Mouse (Mus musculus) CH12.LX (cell line): Measurements from ENCODE around the gene Megf8. TPM values are rescaled to one million over a fixed set of nuclear protein-coding genes. Genes with fewer than 3 reads are reported as not detected.

Experiments
- DNase-seq: peaks from one replicate; pipeline ENCODE4 v3.0.0-alpha.2; 2013; ENCODE audit errors: extremely low read depth
- H3K27ac ChIP-seq: 2 replicates; pipeline ENCODE4 v1.5.1; 2012; ENCODE audit warnings: low read depth, mild to moderate bottlenecking, control low read depth, moderate library complexity; ENCODE audit not compliant: insufficient read depth
- H3K27me3 ChIP-seq: replicated peaks from 2 replicates; pipeline ENCODE3; 2012; ENCODE audit warnings: inconsistent platforms
- H3K36me3 ChIP-seq, 2 experiments: replicated peaks in 1 of 2; 2 replicates each; pipeline versions ENCODE3 to v1.6.1; 2012; ENCODE audit warnings: inconsistent platforms in 1 of 2, low read length in 1 of 2, mild to moderate bottlenecking in 1 of 2, mixed read lengths in 1 of 2, moderate library complexity in 1 of 2; ENCODE audit not compliant: control insufficient read depth in 1 of 2, insufficient read depth in 1 of 2
- H3K4me1 ChIP-seq, 2 experiments: 2 replicates each; pipeline ENCODE4 v1.6.1; 2012; ENCODE audit warnings: inconsistent platforms in 1 of 2, moderate library complexity in 1 of 2; ENCODE audit not compliant: insufficient read depth in 2 of 2, control insufficient read depth in 1 of 2
- H3K4me2 ChIP-seq: 2 replicates; pipeline ENCODE4 v1.6.1; 2012; ENCODE audit warnings: low read depth, mild to moderate bottlenecking, control low read depth; ENCODE audit not compliant: poor library complexity, insufficient read depth, severe bottlenecking
- H3K4me3 ChIP-seq, 3 experiments: fragments of 150-350 bp in 1 of 3; sonication (generic) in 1 of 3; replicated peaks in 1 of 3; 2 replicates each; pipeline versions ENCODE3 to v1.5.1; 2011 to 2012; ENCODE audit warnings: low read depth in 2 of 3, low read length in 2 of 3, mild to moderate bottlenecking in 2 of 3, moderate library complexity in 2 of 3, control low read depth in 1 of 3, improper control_type of control experiment in 1 of 3, inconsistent platforms in 1 of 3, mixed read lengths in 1 of 3; ENCODE audit not compliant: poor library complexity in 1 of 3
- H3K79me2 ChIP-seq: replicated peaks from 2 replicates; pipeline ENCODE4 v1.6.1; 2012; ENCODE audit warnings: mild to moderate bottlenecking, moderate library complexity; ENCODE audit not compliant: control insufficient read depth, poor library complexity, insufficient read depth, severe bottlenecking; ENCODE audit errors: extremely low read depth
- H3K9ac ChIP-seq: 2 replicates; pipeline ENCODE4 v1.6.1; 2012; ENCODE audit warnings: low read depth, mild to moderate bottlenecking, control low read depth, moderate library complexity; ENCODE audit not compliant: insufficient read depth
- H3K9me3 ChIP-seq: replicated peaks from 2 replicates; pipeline ENCODE3; 2012; ENCODE audit warnings: low read length, inconsistent platforms, mixed read lengths
- BHLHE40 ChIP-seq: IDR thresholded peaks from 2 replicates; pipeline ENCODE4 v1.6.1; 2011; ENCODE audit warnings: mild to moderate bottlenecking, low read depth, low read length, improper control_type of control experiment
- CHD1 ChIP-seq: IDR thresholded peaks from 2 replicates; pipeline ENCODE4 v1.6.1; 2012; ENCODE audit warnings: low read depth, low read length, improper control_type of control experiment, inconsistent platforms
- CHD2 ChIP-seq: IDR thresholded peaks from 2 replicates; pipeline ENCODE4 v1.6.1; 2011; ENCODE audit warnings: low read length, improper control_type of control experiment
- CTCF ChIP-seq, 2 experiments: IDR thresholded peaks in 1 of 2; conservative IDR thresholded peaks in 1 of 2; 2 replicates each; pipeline ENCODE4 v1.5.1; 2011 to 2012; ENCODE audit warnings: low read depth in 2 of 2, low read length in 2 of 2, improper control_type of control experiment in 1 of 2, inconsistent platforms in 1 of 2, mild to moderate bottlenecking in 1 of 2, moderate library complexity in 1 of 2
- EP300 ChIP-seq: IDR thresholded peaks from 2 replicates; pipeline ENCODE4 v1.6.1; 2011; ENCODE audit warnings: low read length, improper control_type of control experiment
- HCFC1 ChIP-seq: IDR thresholded peaks from 2 replicates; pipeline ENCODE4 v1.6.1; 2012; ENCODE audit warnings: low read depth, mild to moderate bottlenecking, inconsistent platforms, low read length, improper control_type of control experiment
- IRF4 ChIP-seq: IDR thresholded peaks from 2 replicates; pipeline ENCODE4 v1.6.1; 2014; ENCODE audit warnings: low read depth, mild to moderate bottlenecking, inconsistent platforms, low read length, improper control_type of control experiment
- JUN ChIP-seq: IDR thresholded peaks from 2 replicates; pipeline ENCODE4 v1.6.1; 2011; ENCODE audit warnings: low read depth, mild to moderate bottlenecking, low read length, improper control_type of control experiment, moderate library complexity; ENCODE audit not compliant: insufficient read depth
- KAT2A ChIP-seq: IDR thresholded peaks from 2 replicates; pipeline ENCODE4 v1.6.1; 2012; ENCODE audit warnings: low read length, improper control_type of control experiment, inconsistent platforms; ENCODE audit not compliant: insufficient replicate concordance
- MAX ChIP-seq: IDR thresholded peaks from 2 replicates; pipeline ENCODE4 v1.6.1; 2011; ENCODE audit warnings: low read length, improper control_type of control experiment
- MAZ ChIP-seq: IDR thresholded peaks from 2 replicates; pipeline ENCODE4 v1.6.1; 2012; ENCODE audit warnings: low read depth, mild to moderate bottlenecking, inconsistent platforms, low read length, improper control_type of control experiment, moderate library complexity
- NRF1 ChIP-seq: IDR thresholded peaks from 2 replicates; pipeline ENCODE4 v1.6.1; 2014; ENCODE audit warnings: low read depth, mild to moderate bottlenecking, inconsistent platforms, low read length, improper control_type of control experiment, moderate library complexity
- PAX5 ChIP-seq: IDR thresholded peaks from 2 replicates; pipeline ENCODE4 v1.6.1; 2012; ENCODE audit warnings: low read length, inconsistent platforms, mixed read lengths
- POLR2A ChIP-seq: IDR thresholded peaks from 2 replicates; pipeline ENCODE4 v1.6.1; 2011; ENCODE audit warnings: low read depth, mild to moderate bottlenecking, improper control_type of control experiment, low read length
- RAD21 ChIP-seq: IDR thresholded peaks from 2 replicates; pipeline ENCODE4 v1.6.1; 2011; ENCODE audit warnings: low read depth, mild to moderate bottlenecking, low read length, improper control_type of control experiment, moderate library complexity
- RCOR1 ChIP-seq: conservative IDR thresholded peaks from 2 replicates; pipeline ENCODE4 v1.6.1; 2012; ENCODE audit warnings: low read depth, mild to moderate bottlenecking, inconsistent platforms, low read length, improper control_type of control experiment
- SMC3 ChIP-seq: IDR thresholded peaks from 2 replicates; pipeline ENCODE4 v1.6.1; 2011; ENCODE audit warnings: low read depth, low read length, improper control_type of control experiment
- TBP ChIP-seq: conservative IDR thresholded peaks from 2 replicates; pipeline ENCODE4 v1.6.1; 2011; ENCODE audit warnings: low read depth, low read length, improper control_type of control experiment
- USF2 ChIP-seq: conservative IDR thresholded peaks from 2 replicates; pipeline ENCODE4 v1.6.1; 2011; ENCODE audit warnings: low read depth, low read length, improper control_type of control experiment
- ZC3H11A ChIP-seq: IDR thresholded peaks from 2 replicates; pipeline ENCODE4 v1.6.1; 2012; ENCODE audit warnings: low read depth, mild to moderate bottlenecking, inconsistent platforms, low read length, improper control_type of control experiment
- ZKSCAN1 ChIP-seq: IDR thresholded peaks from 2 replicates; pipeline ENCODE4 v1.6.1; 2012; ENCODE audit warnings: low read depth, inconsistent platforms, low read length, improper control_type of control experiment, borderline replicate concordance
- ZMIZ1 ChIP-seq: IDR thresholded peaks from 2 replicates; pipeline ENCODE4 v1.6.1; 2012; ENCODE audit warnings: low read depth, mild to moderate bottlenecking, inconsistent platforms, low read length, improper control_type of control experiment
- ZNF384 ChIP-seq: IDR thresholded peaks from 2 replicates; pipeline ENCODE4 v1.6.1; 2012; ENCODE audit warnings: low read depth, low read length, improper control_type of control experiment, inconsistent platforms
- dilution Hi-C: fragments of 300-500 bp; cut with MboI; formaldehyde crosslinking; loops from 2 replicates; pipeline ENCODE4 v1.14.3; 2020; ENCODE audit warnings: low sequenced_read_pairs; ENCODE audit not compliant: extremely low pct_unique_long_range_greater_than_20kb, extremely low pct_ligation_motif_present
- in situ Hi-C: fragments of 300-500 bp; cut with MboI; formaldehyde crosslinking; loops from 3 replicates; pipeline ENCODE4 v1.14.3; 2019; ENCODE audit warnings: low sequenced_read_pairs, low pct_ligation_motif_present, low pct_unique_long_range_greater_than_20kb, mixed read lengths
- polyA plus RNA-seq: library from polyadenylated mRNA; unstranded; fragments of >175 nt; gene quantifications from 2 replicates; pipeline ENCODE4 v1.2.1, GENCODE M21; 2012; ENCODE audit warnings: low read depth; ENCODE audit not compliant: insufficient read length
- total RNA-seq, 2 experiments: library from RNA; depleted of rRNA; stranded (reverse); fragments of 300-350 nt in 1 of 2; fragments of >200 nt in 1 of 2; gene quantifications; 2 replicates each; pipeline ENCODE4 v1.2.3; 2012 to 2014

The Megf8 gene
- total and polyA plus RNA-seq, 3 experiments = 0.62 to 1.7 (median 1.2) TPM

DNA sequence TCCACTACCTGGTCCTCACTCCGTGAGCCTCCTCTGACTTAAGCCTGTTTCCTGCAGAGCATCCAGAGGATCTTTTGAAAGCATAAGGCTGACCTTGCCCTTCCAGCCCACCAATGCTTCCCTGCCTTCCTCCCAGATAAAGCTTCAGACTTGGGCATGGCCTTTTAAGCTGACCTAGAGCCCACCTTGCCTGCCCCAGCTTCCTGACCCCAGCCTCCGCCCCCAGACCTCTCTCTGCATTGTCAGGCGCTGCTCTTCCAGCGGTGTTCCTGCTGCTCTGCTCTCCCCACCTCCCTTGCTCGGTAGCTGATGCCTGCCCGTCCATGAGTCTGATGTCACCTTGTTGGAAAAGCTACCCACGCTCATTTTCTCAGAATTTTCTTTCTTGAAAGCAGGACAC, 75.9 kb downstream of the Megf8 start:
- Histone ChIP-seq H3K9ac (no peak overlapping the region), H3K4me1 (peaks cover 6 to 20% of the 10 kb centered on the region in 2 experiments; a peak in 3 of 4 replicates), H3K79me2 (no peaks in the 10 kb centered on the region), H3K4me2 (no peak overlapping the region), H3K27ac (no peak overlapping the region), H3K4me3 (no peak overlapping the region), H3K36me3 (peaks cover 7 to 22% of the 10 kb centered on the region in 2 experiments), H3K9me3 (no peaks in the 10 kb centered on the region), H3K27me3 (no peaks in the 10 kb centered on the region)
- DNase-seq = no peak
- in situ Hi-C loops (no loop called here), dilution Hi-C loops (no loop called here)
- TF ChIP-seq ZC3H11A (no peak), RAD21 (no peak), JUN (no peak), SMC3 (no peak), IRF4 (no peak), CHD2 (no peak), RCOR1 (no peak), NRF1 (no peak), HCFC1 (no peak), PAX5 (no peak), ZNF384 (no peak), USF2 (no peak), ZKSCAN1 (no peak), MAX (no peak), POLR2A (no peak), TBP (no peak), BHLHE40 (no peak), CHD1 (no peak), KAT2A (no peak)

DNA sequence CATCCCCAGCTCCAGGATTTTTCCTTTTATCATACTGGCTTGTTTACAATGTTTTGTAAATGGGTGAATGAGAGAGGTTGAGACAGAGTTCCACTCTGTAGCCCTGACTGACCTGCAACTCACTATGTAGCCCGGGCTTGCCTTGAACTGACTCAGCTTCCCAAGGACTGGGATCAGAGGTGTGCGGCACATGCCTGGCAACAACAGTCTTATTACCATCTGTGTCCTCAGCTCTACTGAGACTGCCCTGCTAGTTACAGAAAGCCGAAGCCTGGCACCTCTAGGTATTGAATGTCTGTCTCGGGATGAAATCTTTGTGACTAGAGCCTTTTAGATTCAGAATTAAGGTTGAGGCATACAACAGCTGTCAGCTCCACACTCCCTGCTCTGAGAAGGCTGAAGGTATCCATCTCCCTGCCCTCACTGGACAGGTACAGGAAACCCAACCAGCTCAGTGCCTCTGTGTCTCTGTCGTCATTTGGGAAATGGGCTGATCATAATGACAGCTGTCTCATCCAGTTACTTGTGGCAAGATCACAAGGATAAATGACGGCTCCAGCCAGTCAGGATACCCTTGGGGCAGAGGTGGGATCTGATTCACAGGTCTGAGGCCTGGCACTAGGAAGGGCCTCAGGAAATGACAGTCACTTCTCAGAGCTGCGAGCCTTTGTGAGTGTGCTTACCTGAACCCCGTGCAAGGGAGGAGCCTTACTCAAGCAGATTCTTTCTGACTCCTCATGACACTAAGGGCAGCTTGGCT, 76.7 kb downstream of the Megf8 start:
- peaks cover 6 to 20% of the 10 kb centered on the region in 2 experiments; a peak in 3 of 4 replicates for H3K4me1 ChIP-seq
- no peak overlapping the region for H3K4me2 ChIP-seq
- H3K9me3 ChIP-seq = no peaks in the 10 kb centered on the region
- H3K27ac ChIP-seq = no peak overlapping the region
- no peaks in the 10 kb centered on the region for H3K27me3 ChIP-seq
- no peak for DNase-seq
- H3K4me3 ChIP-seq = no peak overlapping the region
- peaks cover 0 to 15% of the 10 kb centered on the region in 2 experiments for H3K36me3 ChIP-seq
- TF ChIP-seq RAD21 (no peak), POLR2A (no peak), EP300 (no peak), HCFC1 (no peak), MAZ (no peak), CHD2 (no peak), RCOR1 (no peak), ZMIZ1 (no peak), BHLHE40 (no peak), CTCF (conservative IDR thresholded peaks at IDR 0.05 in 1 of 2, IDR thresholded peaks at IDR 0.05 in 1 of 2; ENCODE audit: low read depth in 2 of 2, low read length in 2 of 2) (no peak)
- TF ChIP-seq, all 38 proteins: peak for 0
- in situ Hi-C loops = no loop called here
- dilution Hi-C loops = no loop called here
- H3K9ac ChIP-seq = no peak overlapping the region
- no peaks in the 10 kb centered on the region for H3K79me2 ChIP-seq
